Mouse (Mus musculus): ENCODE data around the gene Fmod. TPM values are rescaled to one million over a fixed set of nuclear protein-coding genes. Genes with fewer than 3 reads are reported as not detected.

Fmod gene
- total and polyA plus RNA-seq, 3 experiments, result not detected

- TF ChIP-seq TBP (conservative IDR thresholded peaks at IDR 0.05; ENCODE audit: low read depth, low read length) (0 out of 2 replicates have a peak, but pooled peaks have one; percentile 33), KAT2A (IDR thresholded peaks at IDR 0.05; ENCODE audit: insufficient replicate concordance, low read length) (no peak), RAD21 (IDR thresholded peaks at IDR 0.05; ENCODE audit: low read depth, low read length) (no peak; the same call in 1 of the 2 replicates), ZC3H11A (IDR thresholded peaks at IDR 0.05; ENCODE audit: low read depth, low read length) (no peak), PAX5 (IDR thresholded peaks at IDR 0.05; ENCODE audit: low read length) (no peak), JUN (IDR thresholded peaks at IDR 0.05; ENCODE audit: insufficient read depth, low read depth, low read length) (no peak), ZNF384 (IDR thresholded peaks at IDR 0.05; ENCODE audit: low read depth, low read length) (no peak), SMC3 (IDR thresholded peaks at IDR 0.05; ENCODE audit: low read depth, low read length) (0 out of 2 replicates have a peak, but pooled peaks have one; percentile 2), ZKSCAN1 (IDR thresholded peaks at IDR 0.05; ENCODE audit: borderline replicate concordance, low read depth, low read length) (no peak), UBTF (IDR thresholded peaks at IDR 0.05; ENCODE audit: low read depth, low read length) (no peak), CHD1 (IDR thresholded peaks at IDR 0.05; ENCODE audit: low read depth, low read length) (no peak; the same call in 1 of the 2 replicates), POLR2A (IDR thresholded peaks at IDR 0.05; ENCODE audit: low read depth, low read length) (peak; percentile 63), CTCF (conservative IDR thresholded peaks at IDR 0.05 in 1 of 2, IDR thresholded peaks at IDR 0.05 in 1 of 2; ENCODE audit: low read depth in 2 of 2, low read length in 2 of 2) (no peak), BHLHE40 (IDR thresholded peaks at IDR 0.05; ENCODE audit: low read depth, low read length) (peak; percentile 37; the same call in 1 of the 2 replicates), JUND (conservative IDR thresholded peaks at IDR 0.05; ENCODE audit: low read depth, low read length) (no peak), MXI1 (IDR thresholded peaks at IDR 0.05; ENCODE audit: low read depth, low read length) (no peak), RCOR1 (conservative IDR thresholded peaks at IDR 0.05; ENCODE audit: low read depth, low read length) (no peak), ELF1 (IDR thresholded peaks at IDR 0.05; ENCODE audit: low read depth, low read length) (peak; percentile 84), POLR2AphosphoS2 (IDR thresholded peaks at IDR 0.05; ENCODE audit: low read depth, low read length) (no peak), USF1 (IDR thresholded peaks at IDR 0.05; ENCODE audit: low read depth, low read length) (no peak), MAFK (IDR thresholded peaks at IDR 0.05; ENCODE audit: insufficient replicate concordance, low read length) (0 out of 2 replicates have a peak, but pooled peaks have one; percentile 32), ETS1 (conservative IDR thresholded peaks at IDR 0.05; ENCODE audit: low read depth, low read length) (peak; percentile 52), HCFC1 (IDR thresholded peaks at IDR 0.05; ENCODE audit: low read depth, low read length) (peak; percentile 35), MAX (IDR thresholded peaks at IDR 0.05; ENCODE audit: low read length) (no peak), IRF4 (IDR thresholded peaks at IDR 0.05; ENCODE audit: low read depth, low read length) (peak; percentile 88), MYC (IDR thresholded peaks at IDR 0.05; ENCODE audit: low read depth, low read length) (peak; percentile 54; the same call in 1 of the 2 replicates), E2F4 (IDR thresholded peaks at IDR 0.05; ENCODE audit: insufficient replicate concordance, low read depth, low read length) (0 out of 2 replicates have a peak, but pooled peaks have one; percentile 26), TCF12 (IDR thresholded peaks at IDR 0.05; ENCODE audit: low read depth, low read length) (peak; percentile 63; the same call in 1 of the 2 replicates), NELFE (IDR thresholded peaks at IDR 0.05; ENCODE audit: low read depth, low read length) (no peak; the same call in 1 of the 2 replicates), GABPA (IDR thresholded peaks at IDR 0.05; ENCODE audit: insufficient replicate concordance, low read depth, low read length) (no peak), ZMIZ1 (IDR thresholded peaks at IDR 0.05; ENCODE audit: low read depth, low read length) (no peak), NRF1 (IDR thresholded peaks at IDR 0.05; ENCODE audit: low read depth, low read length) (no peak), USF2 (conservative IDR thresholded peaks at IDR 0.05; ENCODE audit: low read depth, low read length) (no peak), EP300 (IDR thresholded peaks at IDR 0.05; ENCODE audit: low read length) (peak; percentile 79), MAZ (IDR thresholded peaks at IDR 0.05; ENCODE audit: low read depth, low read length) (peak; percentile 66), SIN3A (IDR thresholded peaks at IDR 0.05; ENCODE audit: low read length) (peak; percentile 16; the same call in 1 of the 2 replicates), MEF2A (IDR thresholded peaks at IDR 0.05; ENCODE audit: borderline replicate concordance, low read depth, low read length) (0 out of 2 replicates have a peak, but pooled peaks have one; percentile 38), CHD2 (IDR thresholded peaks at IDR 0.05; ENCODE audit: low read length) (0 out of 2 replicates have a peak, but pooled peaks have one; percentile 44)
- Histone ChIP-seq H3K9ac (ENCODE audit: insufficient read depth, low read depth) (peak overlapping the region; percentile 37), H3K4me2 (ENCODE audit: insufficient read depth, low read depth, poor library complexity, severe bottlenecking) (peak overlapping the region; percentile 83), H3K9me3 (replicated peaks; ENCODE audit: low read length) (no peaks in the 10 kb centered on the region), H3K27me3 (replicated peaks) (peaks cover 49% of the 10 kb centered on the region), H3K36me3 (replicated peaks in 1 of 2; ENCODE audit: control insufficient read depth in 1 of 2, insufficient read depth in 1 of 2, low read length in 1 of 2) (no peaks in the 10 kb centered on the region), H3K4me3 (replicated peaks in 1 of 3; ENCODE audit: low read depth in 2 of 3, low read length in 2 of 3, poor library complexity in 1 of 3) (peak overlapping the region; percentile 14 to 56 (median 48)), H3K79me2 (replicated peaks; ENCODE audit: control insufficient read depth, extremely low read depth, insufficient read depth, poor library complexity, severe bottlenecking) (no peaks in the 10 kb centered on the region), H3K27ac (ENCODE audit: insufficient read depth, low read depth) (peak overlapping the region; percentile 82), H3K4me1 (ENCODE audit: control insufficient read depth in 1 of 2, insufficient read depth in 2 of 2) (peaks cover 18 to 43% of the 10 kb centered on the region in 2 experiments)
- dilution Hi-C loops (cut with MboI; ENCODE audit: extremely low pct_ligation_motif_present, extremely low pct_unique_long_range_greater_than_20kb, low sequenced_read_pairs) (no loop called here), in situ Hi-C loops (cut with MboI; ENCODE audit: low pct_ligation_motif_present, low pct_unique_long_range_greater_than_20kb, low sequenced_read_pairs) (no loop called here)
- DNase-seq (ENCODE audit: extremely low read depth), result peak; percentile 85
Observed at GRCm38 (mm10) chr1:134093771-134094526, 56.9 kb downstream of the Fmod start.
